Mouse (Mus musculus): ENCODE data around the gene Gm11111.
"Not testable (repeated sequence)": the region's sequence is repeated elsewhere in the genome, so short reads cannot be mapped to it uniquely, and the experiment has no call there.

Gm11111 gene

GRCm38 (mm10) chr5:98552395-98552794 lies at the start of gene Gm11111:
Gm11111 (plus strand) TSS chr5:98552695.
- DNase-seq (ENCODE audit: low spot score in 2 of 2): no peak

- no peak for DNase-seq (ENCODE audit: low spot score in 2 of 2)
Observed at GRCm38 (mm10) chr5:98516214-98516613, 36.3 kb upstream of the Gm11111 start.

GRCm38 (mm10) chr5:98520118-98520517 lies 32.4 kb upstream of the Gm11111 start:
- DNase-seq (ENCODE audit: low spot score in 2 of 2): no peak

- no peak for DNase-seq (ENCODE audit: low spot score in 2 of 2)
Observed at GRCm38 (mm10) chr5:98522270-98522977, 30.1 kb upstream of the Gm11111 start.

GRCm38 (mm10) chr5:98523050-98523449 lies 29.4 kb upstream of the Gm11111 start:
- DNase-seq (ENCODE audit: low spot score in 2 of 2): no peak

GRCm38 (mm10) chr5:98523783-98524182 lies 28.7 kb upstream of the Gm11111 start:
- no peak for DNase-seq (ENCODE audit: low spot score in 2 of 2)

- DNase-seq (ENCODE audit: low spot score in 2 of 2): no peak
Observed at GRCm38 (mm10) chr5:98541333-98541732, 11.2 kb upstream of the Gm11111 start.

GRCm38 (mm10) chr5:98550285-98550684 lies 2.2 kb upstream of the Gm11111 start:
- DNase-seq (ENCODE audit: low spot score in 2 of 2): no peak

GRCm38 (mm10) chr5:98550873-98551272 lies 1.6 kb upstream of the Gm11111 start:
- DNase-seq (ENCODE audit: low spot score in 2 of 2): no peak

- no peak for DNase-seq (ENCODE audit: low spot score in 2 of 2)
Observed at GRCm38 (mm10) chr5:98552811-98553601, 511 bp downstream of the Gm11111 start.

- no peak for DNase-seq (ENCODE audit: low spot score in 2 of 2)
Observed at GRCm38 (mm10) chr5:98561301-98561700, 8.8 kb downstream of the Gm11111 start.

- no peak for DNase-seq (ENCODE audit: low spot score in 2 of 2)
Observed at GRCm38 (mm10) chr5:98562806-98563205, 10.3 kb downstream of the Gm11111 start.

- no peak for DNase-seq (ENCODE audit: low spot score in 2 of 2)
Observed at GRCm38 (mm10) chr5:98563801-98564200, 11.3 kb downstream of the Gm11111 start.

GRCm38 (mm10) chr5:98566461-98567193 lies 14.1 kb downstream of the Gm11111 start:
- DNase-seq (ENCODE audit: low spot score in 2 of 2): no peak

- no peak for DNase-seq (ENCODE audit: low spot score in 2 of 2)
Observed at GRCm38 (mm10) chr5:98568481-98568880, 16.0 kb downstream of the Gm11111 start.

- DNase-seq (ENCODE audit: low spot score in 2 of 2): no peak
Observed at GRCm38 (mm10) chr5:98569029-98569513, 16.6 kb downstream of the Gm11111 start.

- peak in 1 of 2 experiments; percentile 38 for DNase-seq (ENCODE audit: low spot score in 2 of 2)
Observed at GRCm38 (mm10) chr5:98572392-98572791, 19.9 kb downstream of the Gm11111 start.

- DNase-seq (ENCODE audit: low spot score in 2 of 2): peak in 1 of 2 experiments; percentile 9
Observed at GRCm38 (mm10) chr5:98574711-98575470, 22.4 kb downstream of the Gm11111 start.

- DNase-seq (ENCODE audit: low spot score in 2 of 2): no peak
Observed at GRCm38 (mm10) chr5:98575471-98575834, 23.0 kb downstream of the Gm11111 start.

- DNase-seq (ENCODE audit: low spot score in 2 of 2): not testable (repeated sequence)
Observed at GRCm38 (mm10) chr5:98576538-98576937, 24.0 kb downstream of the Gm11111 start.

- DNase-seq (ENCODE audit: low spot score in 2 of 2): no peak
Observed at GRCm38 (mm10) chr5:98578398-98578797, 25.9 kb downstream of the Gm11111 start.
